Mouse (Mus musculus) midbrain, embryonic 13.5 days (tissue): ENCODE measurements around the gene Spint1. TPM values are rescaled to one million over a fixed set of nuclear protein-coding genes. Genes with fewer than 3 reads are reported as not detected.

ENCODE experiments used
- ATAC-seq: fragments of 200-750 bp; cut with Nextera tagmentation; 2 replicates; pipeline ENCODE4 v1.8.0; 2017; ENCODE audit warnings: mild to moderate bottlenecking, moderate TSS enrichment, moderate library complexity
- H3K27ac ChIP-seq: fragments of 300-500 bp; sonication (generic); 2 replicates; pipeline ENCODE4 v1.5.1; 2015; ENCODE audit warnings: inconsistent platforms, mild to moderate bottlenecking, moderate library complexity
- H3K27me3 ChIP-seq: fragments of 300-500 bp; sonication (generic); 2 replicates; pipeline ENCODE4 v1.6.1; 2015; ENCODE audit warnings: mild to moderate bottlenecking, inconsistent platforms
- H3K36me3 ChIP-seq: fragments of 300-500 bp; sonication (generic); 2 replicates; pipeline ENCODE4 v1.6.1; 2015; ENCODE audit warnings: mild to moderate bottlenecking, inconsistent platforms
- H3K4me1 ChIP-seq: fragments of 300-500 bp; sonication (generic); replicated peaks from 2 replicates; pipeline ENCODE4 v1.6.1; 2015; ENCODE audit warnings: inconsistent platforms
- H3K4me2 ChIP-seq: fragments of 300-500 bp; sonication (generic); replicated peaks from 2 replicates; pipeline ENCODE4 v1.6.1; 2015; ENCODE audit warnings: moderate library complexity, mild to moderate bottlenecking, inconsistent platforms
- H3K4me3 ChIP-seq: fragments of 300-500 bp; sonication (generic); replicated peaks from 2 replicates; pipeline ENCODE4 v1.5.1; 2015; ENCODE audit warnings: mild to moderate bottlenecking, inconsistent platforms
- H3K9ac ChIP-seq: fragments of 300-500 bp; sonication (generic); replicated peaks from 2 replicates; pipeline ENCODE4 v1.6.1; 2015; ENCODE audit warnings: mild to moderate bottlenecking, inconsistent platforms
- H3K9me3 ChIP-seq: fragments of 300-500 bp; sonication (generic); 2 replicates; pipeline ENCODE4 v1.6.1; 2016; ENCODE audit warnings: mild to moderate bottlenecking, inconsistent platforms
- WGBS: fragments of 180-500 bp; shearing (Covaris S2); methylation state at CpG from one replicate; pipeline ENCODE4 v1.1.7; 2015; 5-methylcytosine and 5-hydroxymethylcytosine counted together
- polyA plus RNA-seq: library from polyadenylated mRNA; unstranded; fragments of >200 nt; fragmentation: Nextera tagmentation; extraction: Ambion mirVana; gene quantifications from 2 replicates; pipeline ENCODE4 v1.2.1, GENCODE M21; 2015

Spint1 gene
- polyA plus RNA-seq, 1 experiment from 2014 or later = 0.34 TPM

DNA sequence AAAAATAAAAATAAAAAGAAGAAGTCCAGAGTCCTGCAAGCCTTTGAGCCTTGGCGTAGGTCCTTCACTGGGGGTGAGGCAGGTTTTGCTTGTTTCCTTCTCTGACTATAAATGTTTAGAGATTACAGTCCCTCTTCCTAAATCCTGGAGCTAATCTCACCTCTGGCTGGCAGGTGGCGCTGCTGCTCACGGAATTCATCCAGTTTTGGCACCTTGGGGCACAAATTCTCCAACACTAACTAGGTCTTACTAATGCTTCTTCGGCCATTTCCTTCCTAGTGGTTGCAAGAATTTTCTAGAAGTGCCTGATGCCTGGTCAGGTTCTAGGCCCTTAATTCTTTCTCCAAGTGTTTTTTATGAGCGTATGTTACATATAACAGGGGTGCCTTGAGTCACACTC, 61.2 kb downstream of the Spint1 start:
- no peak overlapping the region for H3K9ac ChIP-seq
- 47% methylated on average over 5 of the region's 5 CpGs for WGBS

DNA sequence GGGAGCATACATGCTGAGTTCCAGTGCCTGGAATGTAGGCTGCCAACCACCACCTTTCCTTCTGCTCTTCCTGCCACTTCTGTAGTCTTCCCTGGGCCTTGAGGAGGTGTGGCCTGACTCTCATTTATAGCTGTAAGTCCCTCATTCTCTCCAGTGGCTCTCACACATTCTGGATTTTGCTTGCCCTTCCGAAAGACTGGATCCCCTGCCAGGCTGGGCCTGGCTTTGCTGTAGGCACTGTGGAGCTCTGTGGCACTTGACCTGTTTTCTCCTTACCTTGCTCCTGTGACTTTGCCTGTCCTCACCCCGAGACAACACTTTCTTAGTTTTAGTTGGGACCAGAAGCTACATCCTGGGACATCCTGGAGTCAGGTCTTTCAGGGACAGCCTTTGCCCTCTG, 61.7 kb downstream of the Spint1 start:
- Histone ChIP-seq H3K4me1 (peaks cover 27% of the 10 kb centered on the region), H3K9me3 (no peaks in the 10 kb centered on the region), H3K9ac (peak overlapping the region; percentile 33; the same call in 1 of the 2 replicates), H3K27ac (0 out of 2 replicates have a peak overlapping the region, but pooled peaks have one; percentile 30), H3K36me3 (peaks cover 57% of the 10 kb centered on the region), H3K4me3 (no peak overlapping the region), H3K27me3 (no peaks in the 10 kb centered on the region), H3K4me2 (no peak overlapping the region)
- WGBS = 84% methylated on average over 2 of the region's 2 CpGs
- ATAC-seq = no peak

More for the DNA sequence above, 61.2 kb downstream of the Spint1 start:
- Histone ChIP-seq H3K4me1 (peaks cover 27% of the 10 kb centered on the region), H3K27ac (no peak overlapping the region), H3K27me3 (no peaks in the 10 kb centered on the region), H3K4me3 (no peak overlapping the region), H3K4me2 (no peak overlapping the region), H3K9me3 (no peaks in the 10 kb centered on the region), H3K36me3 (peaks cover 62% of the 10 kb centered on the region)
- ATAC-seq = no peak

Other genes with a start within 250 kb of the Spint1 start
- gene Ccdc32, start 208.0 kb upstream of the Spint1 start, polyA plus RNA-seq = 30.7 and 31.9 TPM in 2 replicates
- gene Rpusd2, start 202.6 kb upstream of the Spint1 start, polyA plus RNA-seq = 5.6 and 5.8 TPM in 2 replicates
- gene Knl1, start 190.2 kb upstream of the Spint1 start, polyA plus RNA-seq = 26.6 and 30.8 TPM in 2 replicates
- gene Rad51, start 124.6 kb upstream of the Spint1 start, polyA plus RNA-seq = 21.3 and 22.5 TPM in 2 replicates
- gene Rmdn3, start 80.3 kb upstream of the Spint1 start, polyA plus RNA-seq = 41.0 and 44.3 TPM in 2 replicates
- 4.4 and 15.5 TPM in 2 replicates for gene Gchfr, start 69.6 kb upstream of the Spint1 start, polyA plus RNA-seq
- gene Gm14137, start 62.9 kb upstream of the Spint1 start, polyA plus RNA-seq = 1.1 and 1.2 TPM in 2 replicates
- 56.7 and 59.1 TPM in 2 replicates for gene Zfyve19, start 28.7 kb upstream of the Spint1 start, polyA plus RNA-seq
- 24.0 and 24.3 TPM in 2 replicates for gene Dnajc17, start 28.6 kb upstream of the Spint1 start, polyA plus RNA-seq
- not detected in 2 replicates for gene Ppp1r14d, start 7.5 kb upstream of the Spint1 start, polyA plus RNA-seq
- 15.1 and 15.5 TPM in 2 replicates for gene Rhov, start 33.9 kb downstream of the Spint1 start, polyA plus RNA-seq
- gene Vps18, start 51.4 kb downstream of the Spint1 start, polyA plus RNA-seq = 26.0 and 26.3 TPM in 2 replicates
- gene Dll4, start 88.4 kb downstream of the Spint1 start, polyA plus RNA-seq = 5.4 and 5.9 TPM in 2 replicates
- 4.0 and 4.3 TPM in 2 replicates for gene Chac1, start 113.9 kb downstream of the Spint1 start, polyA plus RNA-seq
- 3.7 and 4.2 TPM in 2 replicates for gene Ino80, start 240.3 kb downstream of the Spint1 start, polyA plus RNA-seq